Mouse (Mus musculus) heart, adult 2 months (tissue): ENCODE measurements at regions not wholly inside any gene's neighbourhood (a gene's known extent, or its start where the extent isn't known, plus 50 kb on each side); places are given as distances from the start of the nearest gene placed in this dataset.

Source experiments
- DNase-seq, 2 experiments: peaks; one replicate each; pipeline ENCODE4 v3.0.0; 2021
- H3K27ac ChIP-seq: fragments of 200-600 bp; 2 replicates; pipeline ENCODE4 v1.8.1; 2022
- H3K27me3 ChIP-seq: fragments of 200-500 bp; 2 replicates; pipeline ENCODE4 v1.6.1; 2012; ENCODE audit warnings: mild to moderate bottlenecking, low read length, inconsistent platforms, mixed read lengths; ENCODE audit not compliant: control insufficient read depth, insufficient read depth
- H3K36me3 ChIP-seq: fragments of 200-500 bp; 2 replicates; pipeline ENCODE4 v1.6.1; 2012; ENCODE audit warnings: low read length, inconsistent platforms; ENCODE audit not compliant: control insufficient read depth, insufficient read depth
- H3K4me1 ChIP-seq: fragments of 200-500 bp; 2 replicates; pipeline ENCODE4 v1.6.1; 2011; ENCODE audit warnings: low read length; ENCODE audit not compliant: control insufficient read depth, insufficient read depth
- H3K4me3 ChIP-seq: fragments of 200-600 bp; 2 replicates; pipeline ENCODE4 v1.8.1; 2022
- H3K79me2 ChIP-seq: fragments of 200-500 bp; replicated peaks from 2 replicates; pipeline ENCODE4 v1.6.1; 2012; ENCODE audit warnings: mild to moderate bottlenecking, inconsistent platforms, low read length, moderate library complexity, mixed read lengths; ENCODE audit not compliant: control insufficient read depth, insufficient read depth
- H3K9ac ChIP-seq: fragments of 200-500 bp; 2 replicates; pipeline ENCODE4 v1.6.1; 2012; ENCODE audit warnings: low read depth, mild to moderate bottlenecking, control low read depth, inconsistent platforms, low read length, mixed read lengths
- CTCF ChIP-seq: fragments of 200-600 bp; IDR thresholded peaks from 2 replicates; pipeline ENCODE4 v1.8.1; 2022; ENCODE audit warnings: antibody characterized with exemption, mild to moderate bottlenecking, moderate library complexity
- EP300 ChIP-seq: fragments of 200-500 bp; IDR thresholded peaks from 2 replicates; pipeline ENCODE4 v1.6.1; 2011; ENCODE audit warnings: low read depth, low read length, control low read depth; ENCODE audit not compliant: insufficient read depth
- POLR2A ChIP-seq: fragments of 200-500 bp; IDR thresholded peaks from 2 replicates; pipeline ENCODE4 v1.6.1; 2011; ENCODE audit warnings: mild to moderate bottlenecking, low read depth, low read length, control low read depth; ENCODE audit not compliant: insufficient read depth
- WGBS: fragments of 180-500 bp; shearing (Covaris S2); methylation state at CpG from one replicate; pipeline ENCODE4 v1.1.7; 2018; 5-methylcytosine and 5-hydroxymethylcytosine counted together
- intact Hi-C: fragments of 180-260 bp; cut with DNase I; formaldehyde crosslinking; loops from one replicate; pipeline ENCODE4 v1.15.1; 2025

GRCm38 (mm10) chr8:37048912-37049692 is 55.7 kb downstream of the AI429214 start:
- intact Hi-C loops = no loop called here
- WGBS = 80% methylated on average over 5 of the region's 5 CpGs
- no peak for TF ChIP-seq EP300
- no peak for TF ChIP-seq POLR2A
- TF ChIP-seq CTCF = no peak

GRCm38 (mm10) chr8:37049969-37050683 is 56.7 kb downstream of the AI429214 start:
- intact Hi-C loops = no loop called here
- H3K36me3 ChIP-seq = no peaks in the 10 kb centered on the region
- DNase-seq = no peak
- H3K27me3 ChIP-seq = no peaks in the 10 kb centered on the region
- no peak overlapping the region for H3K27ac ChIP-seq
- 86% methylated on average over 6 of the region's 6 CpGs for WGBS
- H3K9ac ChIP-seq = no peak overlapping the region
- no peak overlapping the region for H3K4me3 ChIP-seq
- no peaks in the 10 kb centered on the region for H3K4me1 ChIP-seq
- no peaks in the 10 kb centered on the region for H3K79me2 ChIP-seq
- no peak for TF ChIP-seq CTCF
- TF ChIP-seq POLR2A = no peak
- no peak for TF ChIP-seq EP300

More at GRCm38 (mm10) chr8:37048912-37049692, 55.7 kb downstream of the AI429214 start:
- Histone ChIP-seq H3K36me3 (no peaks in the 10 kb centered on the region), H3K9ac (no peak overlapping the region), H3K79me2 (no peaks in the 10 kb centered on the region), H3K27me3 (no peaks in the 10 kb centered on the region), H3K4me3 (no peak overlapping the region), H3K4me1 (no peaks in the 10 kb centered on the region), H3K27ac (no peak overlapping the region)
- DNase-seq = no peak

DNA sequence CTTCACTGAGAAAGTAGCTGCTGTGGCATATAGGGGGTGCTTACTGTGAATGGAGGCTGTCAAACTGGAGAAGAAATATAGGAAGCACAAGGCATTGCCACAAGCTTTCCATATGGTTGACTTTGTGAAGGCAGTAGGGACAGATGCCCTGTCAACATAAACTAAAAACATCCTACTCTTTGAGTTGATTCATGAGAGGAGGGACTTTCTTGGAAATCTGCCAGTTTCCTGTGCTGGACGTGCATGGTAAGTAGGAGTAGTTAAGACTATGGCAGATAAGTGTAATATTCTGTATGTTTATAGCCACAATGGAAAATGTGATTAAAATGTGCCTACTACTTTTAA is 57.3 kb downstream of the AI429214 start:
- no peak overlapping the region for H3K9ac ChIP-seq
- H3K79me2 ChIP-seq = no peaks in the 10 kb centered on the region
- no peaks in the 10 kb centered on the region for H3K27me3 ChIP-seq
- H3K27ac ChIP-seq = no peak overlapping the region
- WGBS = 31% methylated on average over 1 of the region's 1 CpGs
- no peak overlapping the region for H3K4me3 ChIP-seq
- TF ChIP-seq POLR2A (no peak), CTCF (no peak), EP300 (no peak)
- intact Hi-C loops = no loop called here
- DNase-seq = no peak
- H3K36me3 ChIP-seq = no peaks in the 10 kb centered on the region
- H3K4me1 ChIP-seq = no peaks in the 10 kb centered on the region

DNA sequence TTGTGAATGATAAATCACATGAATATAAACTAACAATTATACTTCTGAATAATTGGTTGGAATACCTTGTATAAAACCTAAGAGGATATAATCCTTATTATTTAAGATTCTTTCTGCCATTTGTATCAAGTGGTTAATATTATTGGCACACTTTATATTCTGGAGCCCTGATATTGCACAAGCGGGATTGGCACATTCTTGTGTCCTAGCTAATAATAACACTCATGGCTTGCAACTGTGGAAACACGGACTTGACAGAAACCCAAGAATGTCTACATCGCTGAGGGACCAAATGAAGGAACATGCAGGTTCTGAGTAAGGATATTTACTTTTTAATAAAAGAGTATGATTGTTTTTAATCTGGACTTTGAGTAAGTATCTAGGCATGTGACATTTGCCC is 63.0 kb downstream of the AI429214 start:
- Histone ChIP-seq H3K36me3 (peaks cover 2% of the 10 kb centered on the region; the same call in 1 of the 2 replicates), H3K9ac (no peak overlapping the region), H3K79me2 (no peaks in the 10 kb centered on the region), H3K27me3 (no peaks in the 10 kb centered on the region), H3K4me1 (peaks cover 3% of the 10 kb centered on the region), H3K27ac (peak overlapping the region; percentile 52), H3K4me3 (no peak overlapping the region)
- TF ChIP-seq CTCF = no peak
- TF ChIP-seq EP300 = no peak
- no peak for TF ChIP-seq POLR2A
- intact Hi-C loops = no loop called here
- 40% methylated on average over 3 of the region's 3 CpGs for WGBS
- DNase-seq = peak in 1 of 2 experiments; percentile 52

- 57% methylated on average over 6 of the region's 6 CpGs for WGBS
- TF ChIP-seq POLR2A = no peak
- TF ChIP-seq CTCF = no peak
- no peak for TF ChIP-seq EP300
- Histone ChIP-seq H3K27me3 (no peaks in the 10 kb centered on the region), H3K4me3 (no peak overlapping the region), H3K79me2 (no peaks in the 10 kb centered on the region), H3K4me1 (peaks cover 3% of the 10 kb centered on the region), H3K9ac (no peak overlapping the region), H3K36me3 (peaks cover 2% of the 10 kb centered on the region; the same call in 1 of the 2 replicates), H3K27ac (no peak overlapping the region; the same call in 1 of the 2 replicates)
- intact Hi-C loops = no loop called here
- DNase-seq = peak in 1 of 2 experiments; percentile 29
These were observed 65.0 kb downstream of the AI429214 start for GRCm38 (mm10) chr8:37058390-37058789.
